Mouse (Mus musculus) lung, postnatal 0 days (tissue): ENCODE data around the gene Hilpda.

Experiments
- CTCF ChIP-seq: IDR thresholded peaks from 2 replicates; pipeline ENCODE4 v1.5.1; 2016; ENCODE audit warnings: antibody characterized with exemption, mild to moderate bottlenecking
- EP300 ChIP-seq: IDR thresholded peaks from 2 replicates; pipeline ENCODE4 v1.6.1; 2016; ENCODE audit warnings: antibody characterized with exemption, mild to moderate bottlenecking, control low read depth

DNA sequence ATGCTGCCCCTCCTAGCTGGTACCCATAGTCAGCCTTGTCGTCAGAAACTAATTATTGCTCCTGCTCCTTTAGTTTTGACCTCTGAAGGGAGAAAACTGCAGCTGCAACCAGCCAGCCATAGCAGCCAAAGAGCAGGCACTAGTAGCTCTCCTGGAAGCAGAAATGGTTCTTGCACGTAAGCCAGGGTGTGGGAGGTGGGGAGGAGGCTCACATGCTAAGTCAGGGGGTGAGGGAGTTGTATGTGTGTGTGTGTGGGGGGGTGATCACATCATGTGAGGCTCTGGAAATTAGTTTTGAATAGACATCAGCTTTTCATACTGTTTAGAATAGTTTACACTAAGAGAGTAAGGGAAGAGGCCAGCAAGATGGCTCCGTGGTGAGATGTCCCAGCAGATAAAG is 45.7 kb downstream of the Hilpda start:
- no peak for TF ChIP-seq CTCF
- TF ChIP-seq EP300, result no peak
